Mouse (Mus musculus) limb, embryonic 11.5 days (tissue): ENCODE measurements around the gene Arhgap9. TPM values are rescaled to one million over a fixed set of nuclear protein-coding genes. Genes with fewer than 3 reads are reported as not detected.

ENCODE experiments used
- ATAC-seq: fragments of 200-750 bp; cut with Nextera tagmentation; 2 replicates; pipeline ENCODE4 v1.8.0; 2017; ENCODE audit warnings: low read depth; ENCODE audit not compliant: insufficient number of reproducible peaks, low FRiP score, low TSS enrichment
- DNase-seq: peaks from one replicate; pipeline ENCODE4 v3.0.0-alpha.2; 2015; ENCODE audit warnings: low spot score
- H3K27ac ChIP-seq: fragments of 300-500 bp; sonication (generic); replicated peaks from 2 replicates; pipeline ENCODE4 v1.5.1; 2014; ENCODE audit warnings: low read depth, mild to moderate bottlenecking, low read length
- H3K27me3 ChIP-seq: fragments of 300-500 bp; sonication (generic); 2 replicates; pipeline ENCODE4 v1.6.1; 2014; ENCODE audit warnings: mild to moderate bottlenecking, low read length, mixed read lengths; ENCODE audit not compliant: control insufficient read depth, insufficient read depth
- H3K36me3 ChIP-seq: fragments of 300-500 bp; sonication (generic); 2 replicates; pipeline ENCODE4 v1.6.1; 2014; ENCODE audit warnings: mild to moderate bottlenecking, low read length, moderate library complexity, mixed read lengths; ENCODE audit not compliant: control insufficient read depth, insufficient read depth
- H3K4me1 ChIP-seq: fragments of 300-500 bp; sonication (generic); 2 replicates; pipeline ENCODE4 v1.6.1; 2014; ENCODE audit warnings: low read length, mixed read lengths; ENCODE audit not compliant: control insufficient read depth, insufficient read depth
- H3K4me2 ChIP-seq: fragments of 300-500 bp; sonication (generic); 2 replicates; pipeline ENCODE4 v1.6.1; 2014; ENCODE audit warnings: low read depth, mild to moderate bottlenecking, moderate library complexity; ENCODE audit not compliant: severe bottlenecking
- H3K4me3 ChIP-seq: fragments of 300-500 bp; sonication (generic); 2 replicates; pipeline ENCODE4 v1.5.1; 2014; ENCODE audit warnings: low read depth, low read length
- H3K9ac ChIP-seq: fragments of 300-500 bp; sonication (generic); 2 replicates; pipeline ENCODE4 v1.6.1; 2014; ENCODE audit warnings: mild to moderate bottlenecking, low read length
- H3K9me3 ChIP-seq: fragments of 300-500 bp; sonication (generic); 2 replicates; pipeline ENCODE4 v1.6.1; 2016; ENCODE audit warnings: low read length; ENCODE audit not compliant: control insufficient read depth
- WGBS: fragments of 180-500 bp; shearing (Covaris S2); extraction: QIAGEN DNeasy Blood & Tissue Kit; methylation state at CpG from one replicate; pipeline ENCODE4 v1.1.7; 2014; 5-methylcytosine and 5-hydroxymethylcytosine counted together
- polyA plus RNA-seq: library from polyadenylated mRNA; unstranded; fragments of >200 nt; fragmentation: Nextera tagmentation; extraction: Ambion mirVana; gene quantifications from 2 replicates; pipeline ENCODE4 v1.2.1, GENCODE M21; 2014

Arhgap9 gene
- 5.3 and 5.5 TPM in 2 replicates for polyA plus RNA-seq

DNA sequence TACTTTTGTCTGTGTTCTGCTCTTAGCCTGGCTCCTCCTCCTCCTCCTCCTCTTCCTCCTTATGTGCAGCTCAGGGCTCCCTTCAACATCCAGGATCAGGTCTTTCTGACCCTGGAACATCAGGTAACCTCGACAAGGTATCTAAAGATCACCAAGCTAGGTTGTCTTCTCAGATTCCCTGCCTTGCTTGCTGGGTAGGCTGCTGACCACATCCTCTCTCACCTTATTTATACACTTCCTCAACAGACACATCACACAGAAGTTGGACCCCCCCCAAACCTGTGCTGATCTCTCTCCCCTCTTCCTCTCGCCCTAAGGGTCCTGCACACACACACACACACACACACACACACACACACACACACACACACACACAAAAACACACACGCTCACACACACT, at the start of gene Arhgap9:
Gene Arhgap9 (plus strand): TSS at position 344 of the 400 bp plus-strand sequence.
- H3K36me3 ChIP-seq, result no peaks in the 10 kb centered on the region
- no peak within 1 kb of the TSS for H3K27ac ChIP-seq
- H3K27me3 ChIP-seq, result peaks cover 3% of the 10 kb centered on the region; the same call in 1 of the 2 replicates
- H3K4me2 ChIP-seq, result no peak within 1 kb of the TSS
- no peaks in the 10 kb centered on the region for H3K9me3 ChIP-seq
- peaks cover 13% of the 10 kb centered on the region; the same call in 1 of the 2 replicates for H3K4me1 ChIP-seq
- ATAC-seq (no peak), DNase-seq (no peak)
- H3K9ac ChIP-seq, result no peak within 1 kb of the TSS
- WGBS, result 83% methylated on average over 3 of the region's 3 CpGs
- H3K4me3 ChIP-seq, result no peak within 1 kb of the TSS

DNA sequence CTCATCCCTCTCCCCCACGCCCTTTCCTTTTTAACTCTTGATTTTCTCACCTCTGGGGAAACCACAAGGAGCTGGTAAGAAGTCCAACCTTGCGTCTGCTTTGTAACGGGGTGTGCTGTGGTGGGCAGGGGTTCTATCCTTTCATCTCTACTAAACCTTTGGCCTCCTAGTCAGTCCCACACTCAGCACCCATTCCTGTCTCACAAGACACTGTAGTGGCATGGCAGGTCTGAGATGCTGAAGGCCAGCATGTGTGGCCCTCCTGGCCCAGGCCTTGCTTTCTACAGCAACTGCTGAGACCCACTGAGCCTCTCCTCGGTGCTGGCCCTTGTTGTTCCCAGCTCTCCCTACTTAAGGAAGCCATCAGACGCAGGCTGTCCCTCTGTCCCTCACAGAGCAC, 49.4 kb upstream of the Arhgap9 start:
- Histone ChIP-seq H3K9ac (no peak overlapping the region), H3K27ac (no peak overlapping the region), H3K4me2 (no peak overlapping the region), H3K4me1 (peaks cover 1% of the 10 kb centered on the region), H3K36me3 (peaks cover 9% of the 10 kb centered on the region; the same call in 1 of the 2 replicates), H3K27me3 (no peaks in the 10 kb centered on the region), H3K9me3 (no peaks in the 10 kb centered on the region), H3K4me3 (no peak overlapping the region)
- 86% methylated on average over 5 of the region's 5 CpGs for WGBS
- no peak for ATAC-seq
- DNase-seq, result no peak

DNA sequence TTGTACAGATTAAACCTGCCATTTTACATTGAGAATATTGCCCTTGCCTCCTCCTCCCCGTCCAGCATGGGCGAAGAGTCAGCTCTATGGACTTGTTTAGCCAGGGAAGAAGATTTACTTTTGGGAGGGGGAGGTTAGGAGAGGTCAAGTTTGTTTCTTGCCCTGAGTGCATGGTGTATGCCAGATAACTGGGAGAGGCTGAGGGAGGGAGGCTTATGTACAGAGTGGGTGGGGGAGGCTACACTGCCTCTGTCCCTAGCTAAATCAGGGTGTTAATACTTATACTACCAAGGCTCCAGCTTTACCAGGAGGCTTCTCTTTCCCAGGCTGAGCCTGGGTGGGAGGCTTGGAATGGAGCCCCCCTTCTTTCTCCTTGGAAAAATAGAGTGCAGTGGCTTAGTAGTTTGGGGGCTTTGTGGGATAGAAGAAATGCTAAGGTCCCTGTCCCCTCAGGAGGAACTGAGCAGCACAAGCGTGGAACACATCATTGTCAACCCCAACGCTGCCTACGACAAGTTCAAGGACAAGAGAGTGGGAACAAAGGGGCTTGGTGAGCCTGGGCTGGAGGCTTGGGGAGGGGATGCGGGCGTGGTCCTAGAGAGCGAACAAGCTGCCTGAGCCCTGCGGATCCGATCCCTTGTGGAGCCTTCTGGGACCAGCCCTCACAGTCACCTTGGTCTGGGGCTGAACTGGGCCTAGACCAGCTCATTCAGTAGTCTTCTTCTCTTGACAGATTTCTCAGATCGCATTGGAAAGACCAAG, 47.3 kb upstream of the Arhgap9 start:
- H3K4me2 ChIP-seq, result no peak overlapping the region
- H3K27ac ChIP-seq, result no peak overlapping the region
- H3K36me3 ChIP-seq, result peaks cover 23% of the 10 kb centered on the region
- H3K9me3 ChIP-seq, result no peaks in the 10 kb centered on the region
- no peak for DNase-seq
- ATAC-seq, result no peak
- H3K9ac ChIP-seq, result no peak overlapping the region
- H3K4me1 ChIP-seq, result no peaks in the 10 kb centered on the region
- no peaks in the 10 kb centered on the region for H3K27me3 ChIP-seq
- H3K4me3 ChIP-seq, result no peak overlapping the region
- WGBS, result 92% methylated on average over 11 of the region's 11 CpGs

DNA sequence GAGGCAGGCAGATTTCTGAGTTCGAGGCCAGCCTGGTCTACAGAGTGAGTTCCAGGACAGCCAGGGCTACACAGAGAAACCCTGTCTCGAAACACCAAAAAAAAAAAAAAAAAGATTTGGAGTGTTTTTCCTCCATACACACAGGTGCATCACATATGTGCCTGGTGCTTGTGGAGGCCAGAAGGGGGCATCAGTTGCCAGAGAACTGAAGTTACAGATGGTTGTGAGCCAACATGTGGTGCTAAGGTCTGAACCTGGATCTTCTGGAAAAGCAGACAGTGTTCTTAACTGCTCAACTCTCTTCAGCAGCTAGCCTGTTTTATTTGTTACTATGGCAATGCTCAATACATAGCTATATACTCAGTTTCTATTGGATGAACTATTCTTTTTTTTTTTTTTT, 42.0 kb upstream of the Arhgap9 start:
- Histone ChIP-seq H3K9me3 (no peaks in the 10 kb centered on the region), H3K27me3 (no peaks in the 10 kb centered on the region), H3K4me2 (no peak overlapping the region), H3K4me3 (no peak overlapping the region), H3K27ac (no peak overlapping the region), H3K36me3 (peaks cover 55% of the 10 kb centered on the region), H3K4me1 (no peaks in the 10 kb centered on the region), H3K9ac (no peak overlapping the region)
- WGBS, result 84% methylated on average over 2 of the region's 2 CpGs
- ATAC-seq, result no peak
- DNase-seq, result no peak

DNA sequence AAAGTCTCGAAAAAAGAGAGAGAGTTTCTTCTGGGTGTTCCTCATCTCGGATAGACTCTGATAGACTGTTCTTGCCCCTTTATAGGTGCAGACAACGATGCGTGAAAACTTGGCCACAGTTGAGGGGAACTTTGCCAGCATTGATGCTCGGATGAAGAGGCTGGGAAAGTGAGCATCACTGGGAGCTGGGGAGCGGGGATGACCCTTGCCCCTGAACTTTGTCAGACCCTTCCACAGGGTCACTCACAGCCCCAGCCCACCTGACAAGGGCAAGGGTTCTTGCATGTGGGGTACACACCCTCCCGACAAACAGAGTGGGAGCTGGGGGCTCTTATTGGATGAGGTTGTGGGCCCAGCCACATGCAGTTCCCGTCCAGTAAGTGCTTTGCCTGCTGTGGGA, 40.4 kb upstream of the Arhgap9 start:
- peaks cover under 1% of the 10 kb centered on the region; the same call in 1 of the 2 replicates for H3K4me1 ChIP-seq
- no peaks in the 10 kb centered on the region for H3K9me3 ChIP-seq
- H3K4me2 ChIP-seq, result no peak overlapping the region
- H3K4me3 ChIP-seq, result no peak overlapping the region
- H3K36me3 ChIP-seq, result peaks cover 59% of the 10 kb centered on the region
- H3K9ac ChIP-seq, result no peak overlapping the region
- no peak for DNase-seq
- H3K27ac ChIP-seq, result no peak overlapping the region
- H3K27me3 ChIP-seq, result no peaks in the 10 kb centered on the region
- 87% methylated on average over 8 of the region's 8 CpGs for WGBS
- ATAC-seq, result no peak

DNA sequence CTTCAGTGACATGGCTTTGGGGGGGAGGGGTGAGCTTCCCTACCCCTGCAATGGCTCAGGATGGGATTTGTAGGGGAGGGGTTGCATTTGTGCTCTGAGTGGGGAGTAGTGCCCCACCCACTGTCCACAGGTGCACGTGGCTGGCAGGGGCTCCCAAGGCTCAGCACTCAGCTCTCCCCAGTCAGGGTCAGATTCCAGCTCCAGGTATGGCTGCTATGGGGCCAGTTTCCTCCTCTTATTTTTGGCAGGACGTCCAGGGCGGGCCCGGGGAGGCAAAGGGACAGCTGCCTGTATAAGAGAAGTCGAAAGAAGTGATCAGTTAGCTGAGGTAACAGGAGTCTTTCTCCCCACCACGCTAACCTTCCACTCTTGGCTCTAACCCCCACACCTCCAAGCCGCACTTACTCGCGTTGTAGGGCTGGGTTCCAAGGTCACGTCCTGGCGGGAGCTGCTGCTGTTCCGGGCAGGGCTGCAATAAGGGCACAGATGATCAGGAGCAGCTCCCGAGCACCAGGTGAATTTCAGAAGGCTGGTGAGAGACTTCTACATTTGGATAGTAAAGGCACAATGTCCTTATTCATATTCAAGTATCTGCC, 39.0 kb upstream of the Arhgap9 start:
- DNase-seq (no peak), ATAC-seq (no peak)
- H3K36me3 ChIP-seq, result peaks cover 52% of the 10 kb centered on the region

DNA sequence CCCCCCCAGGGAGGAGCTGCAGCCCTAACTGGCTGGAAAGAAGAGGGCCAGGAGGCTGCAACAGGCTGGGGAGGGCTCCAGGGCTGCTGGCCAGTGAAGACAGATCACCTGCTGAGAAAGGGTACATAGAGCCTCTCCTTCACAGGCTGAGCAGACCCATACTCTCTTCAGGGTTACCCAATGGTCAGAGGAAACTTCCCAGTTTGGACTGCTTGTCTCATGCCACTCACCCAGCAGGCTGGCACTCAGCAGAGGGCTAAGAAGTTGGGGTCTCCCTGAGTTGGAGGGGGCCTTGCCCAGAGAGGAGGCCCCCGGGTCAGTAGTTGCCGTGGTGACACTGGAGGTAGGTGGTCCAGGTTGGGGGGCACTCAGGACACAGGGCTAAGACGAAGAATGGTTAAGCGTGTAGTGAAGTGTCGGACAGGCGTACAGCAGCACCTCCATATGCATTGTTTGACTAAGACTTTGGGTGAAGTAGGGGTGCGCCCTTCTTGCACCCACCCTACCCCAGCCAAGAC, 37.6 kb upstream of the Arhgap9 start:
- Histone ChIP-seq H3K27ac (no peak overlapping the region), H3K9me3 (no peaks in the 10 kb centered on the region), H3K4me1 (peaks cover 16% of the 10 kb centered on the region), H3K36me3 (peaks cover 44% of the 10 kb centered on the region), H3K4me2 (no peak overlapping the region), H3K27me3 (no peaks in the 10 kb centered on the region), H3K9ac (no peak overlapping the region), H3K4me3 (no peak overlapping the region)
- DNase-seq, result no peak
- WGBS, result 95% methylated on average over 7 of the region's 7 CpGs
- no peak for ATAC-seq

More for the DNA sequence above, 39.0 kb upstream of the Arhgap9 start:
- H3K4me3 ChIP-seq, result no peak overlapping the region
- H3K27ac ChIP-seq, result no peak overlapping the region
- no peaks in the 10 kb centered on the region for H3K9me3 ChIP-seq
- H3K4me1 ChIP-seq, result peaks cover 14% of the 10 kb centered on the region
- H3K4me2 ChIP-seq, result no peak overlapping the region
- no peak overlapping the region for H3K9ac ChIP-seq
- WGBS, result 86% methylated on average over 13 of the region's 13 CpGs
- no peaks in the 10 kb centered on the region for H3K27me3 ChIP-seq

DNA sequence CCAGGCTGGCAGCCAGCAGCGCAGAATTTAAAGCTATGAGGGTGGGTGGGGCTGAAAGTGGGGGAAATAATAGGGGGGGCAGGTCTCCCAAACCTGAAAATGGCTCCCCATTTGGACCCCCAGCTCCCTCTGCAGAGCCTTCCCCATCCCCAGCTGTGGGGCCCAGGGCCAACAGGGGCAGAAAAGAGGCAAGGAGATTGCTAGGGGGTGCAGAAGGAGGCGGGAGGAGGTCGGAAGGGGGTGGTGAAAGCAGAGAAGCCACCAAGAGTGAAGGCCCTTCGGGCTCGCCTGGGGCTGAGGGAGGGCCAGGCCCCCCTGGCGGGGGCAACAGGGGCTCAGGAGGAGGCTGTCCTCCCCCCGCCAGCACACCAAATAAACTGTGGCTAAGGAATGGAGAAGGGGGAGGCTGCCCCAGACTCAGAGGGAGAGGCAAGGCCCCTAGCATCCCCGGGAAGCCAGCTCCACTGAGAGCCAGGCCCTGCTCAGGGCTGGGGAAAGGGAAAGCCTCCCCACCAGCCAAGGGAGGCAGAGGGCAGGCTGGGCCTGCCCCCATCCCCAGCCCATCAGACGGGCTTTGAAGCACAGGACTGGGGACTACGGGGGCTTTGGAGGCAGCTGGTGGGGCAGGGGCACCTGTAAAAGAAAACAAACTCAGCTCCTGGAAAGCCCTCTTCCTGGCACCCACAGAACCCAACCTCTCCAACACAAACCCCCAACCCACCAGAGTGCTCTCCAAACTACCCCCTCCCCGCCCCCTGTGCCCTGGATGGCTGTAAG, 36.9 kb upstream of the Arhgap9 start:
- Histone ChIP-seq H3K36me3 (peaks cover 39% of the 10 kb centered on the region), H3K4me3 (no peak overlapping the region), H3K9me3 (no peaks in the 10 kb centered on the region), H3K27ac (no peak overlapping the region), H3K27me3 (no peaks in the 10 kb centered on the region), H3K4me2 (no peak overlapping the region), H3K4me1 (peaks cover 20% of the 10 kb centered on the region), H3K9ac (no peak overlapping the region)
- ATAC-seq (no peak), DNase-seq (no peak)
- WGBS, result 82% methylated on average over 11 of the region's 11 CpGs
